Mouse (Mus musculus) layer of hippocampus, adult 9-11 months (tissue): ENCODE data around the gene Atp1a2.

Experiments used
- DNase-seq: peaks from one replicate; pipeline ENCODE4 v3.0.0; 2022

Gene Atp1a2

DNA sequence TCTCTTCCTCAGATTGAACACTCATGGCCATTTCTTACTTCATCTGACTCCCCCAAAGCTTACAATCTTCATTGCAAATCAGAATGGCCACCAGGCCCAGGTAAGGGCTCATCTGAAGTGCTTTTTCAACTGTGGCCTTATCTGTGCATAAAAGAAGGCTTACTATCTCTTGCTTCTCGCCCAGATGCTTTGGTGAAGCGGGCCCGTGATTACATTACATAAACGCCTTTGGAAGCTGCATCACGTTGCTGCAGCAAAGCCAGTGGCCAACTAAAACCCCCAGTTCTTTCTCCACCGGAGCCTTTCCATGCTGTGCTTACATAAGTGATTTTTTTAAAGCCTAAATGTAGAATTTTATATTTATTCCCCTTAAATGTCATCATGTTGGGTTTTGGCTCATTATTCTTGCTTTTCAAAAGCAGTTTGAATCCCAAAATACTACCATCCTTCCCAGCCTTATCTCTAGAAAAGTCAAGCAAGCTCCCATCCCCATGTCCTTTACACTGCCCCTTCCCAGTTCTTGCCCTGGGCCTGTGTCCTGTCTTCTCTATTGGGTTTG lies 26.0 kb upstream of the Atp1a2 start:
- DNase-seq = no peak

DNA sequence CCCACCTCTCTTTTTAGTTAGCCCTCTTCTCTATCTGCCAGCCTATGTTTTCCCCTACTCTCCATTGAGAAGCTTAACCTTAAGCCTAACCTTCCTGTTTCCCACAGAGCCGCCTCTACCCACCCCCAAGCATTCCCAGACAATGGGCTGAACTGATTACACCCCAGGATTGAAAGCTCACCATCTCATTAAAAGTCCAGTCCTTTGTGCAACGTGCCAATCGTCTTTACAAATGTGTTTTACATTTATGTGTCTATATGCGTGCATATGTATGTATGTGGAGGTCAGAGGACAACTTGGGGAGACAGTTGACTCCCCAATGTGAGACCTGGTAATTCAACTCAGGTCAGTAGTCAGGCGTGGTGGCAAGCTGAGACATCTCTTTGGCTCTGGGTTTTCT lies 25.4 kb upstream of the Atp1a2 start:
- no peak for DNase-seq

DNA sequence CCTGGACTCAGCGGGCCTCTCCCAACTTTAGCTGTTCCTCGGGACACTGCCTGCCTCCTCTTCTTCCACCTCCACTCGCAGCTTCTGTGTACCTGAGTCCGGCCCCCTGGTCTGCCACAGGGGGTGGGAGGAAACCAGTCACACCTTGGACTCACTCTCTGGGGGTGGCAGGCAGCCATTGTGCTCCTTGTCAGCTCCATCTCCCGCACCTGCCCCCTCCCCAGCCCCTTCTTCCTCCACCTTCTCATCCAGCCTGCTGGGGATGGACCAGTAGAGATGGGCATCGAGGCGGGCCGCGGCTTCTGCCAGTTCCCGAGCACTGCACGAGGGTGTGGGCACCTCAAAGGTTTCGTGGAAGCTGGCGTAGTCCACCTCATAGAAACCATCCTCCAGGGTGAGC lies 24.9 kb upstream of the Atp1a2 start:
- DNase-seq = no peak

DNA sequence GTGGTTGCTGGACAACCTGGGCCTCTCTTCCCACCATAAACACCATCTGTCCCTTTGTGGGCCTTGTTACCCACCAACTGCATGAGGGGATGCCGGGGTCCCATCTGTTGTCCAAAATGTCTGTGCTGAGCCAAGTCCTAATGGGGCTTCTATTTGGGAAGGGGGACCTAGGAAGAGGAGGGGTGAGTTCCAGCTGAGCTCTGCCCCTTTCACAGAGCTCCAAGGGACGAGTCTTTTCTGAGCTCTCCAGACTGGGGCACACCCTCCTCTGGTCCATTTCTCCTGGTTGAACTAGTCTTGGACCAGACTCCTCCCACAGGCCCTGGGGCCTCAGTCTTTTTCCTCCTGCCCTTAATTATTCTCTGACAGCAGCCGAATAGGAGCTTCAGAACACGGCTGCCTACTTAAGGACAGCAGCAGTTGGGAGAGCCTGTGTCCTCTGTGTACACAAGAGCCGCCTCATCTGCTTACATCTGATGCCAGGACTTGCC lies 22.1 kb upstream of the Atp1a2 start:
- no peak for DNase-seq

DNA sequence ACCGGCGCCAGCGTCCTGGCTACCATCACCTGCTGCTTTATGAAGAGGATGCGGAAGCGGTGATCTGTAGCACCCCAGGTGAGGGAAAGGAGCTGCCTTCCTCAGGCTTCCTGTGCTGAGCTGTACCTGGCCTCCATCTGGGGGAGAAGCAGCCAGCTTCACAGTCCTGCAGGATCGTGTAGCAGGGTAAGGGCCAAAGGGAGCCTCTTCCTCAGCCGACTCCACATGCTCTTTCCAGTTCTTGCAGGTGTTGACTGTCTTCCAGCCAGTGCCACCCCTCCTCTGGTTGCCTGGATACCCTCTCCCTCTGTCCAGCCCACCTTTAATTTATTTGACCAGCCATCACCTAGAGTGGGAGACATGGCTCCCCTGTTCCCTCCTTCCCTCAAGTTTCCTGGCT lies 21.5 kb upstream of the Atp1a2 start:
- DNase-seq = no peak

DNA sequence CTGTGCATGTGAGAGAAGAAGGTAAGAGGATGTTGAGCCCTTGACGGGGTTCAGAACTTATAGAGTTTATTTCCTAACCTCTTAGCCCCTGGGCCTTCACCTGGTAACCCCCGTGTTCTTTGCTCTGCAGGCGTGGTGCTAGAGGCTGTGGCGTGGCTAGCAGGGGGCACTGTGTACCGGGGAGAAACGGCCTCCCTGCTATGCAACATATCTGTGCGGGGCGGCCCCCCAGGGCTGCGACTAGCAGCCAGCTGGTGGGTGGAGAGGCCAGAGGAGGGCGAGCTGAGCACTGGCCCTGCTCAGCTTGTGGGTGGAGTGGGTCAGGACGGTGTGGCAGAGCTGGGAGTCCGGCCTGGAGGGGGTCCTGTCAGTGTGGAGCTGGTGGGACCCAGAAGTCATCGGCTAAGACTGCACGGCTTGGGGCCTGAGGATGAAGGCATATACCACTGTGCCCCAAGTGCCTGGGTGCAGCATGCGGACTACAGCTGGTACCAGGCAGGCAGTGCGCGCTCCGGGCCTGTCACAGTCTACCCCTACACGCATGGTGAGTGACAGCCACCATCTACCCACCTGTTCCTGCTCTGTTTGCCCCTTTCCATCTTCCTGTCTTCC lies 20.7 kb upstream of the Atp1a2 start:
- no peak for DNase-seq

DNA sequence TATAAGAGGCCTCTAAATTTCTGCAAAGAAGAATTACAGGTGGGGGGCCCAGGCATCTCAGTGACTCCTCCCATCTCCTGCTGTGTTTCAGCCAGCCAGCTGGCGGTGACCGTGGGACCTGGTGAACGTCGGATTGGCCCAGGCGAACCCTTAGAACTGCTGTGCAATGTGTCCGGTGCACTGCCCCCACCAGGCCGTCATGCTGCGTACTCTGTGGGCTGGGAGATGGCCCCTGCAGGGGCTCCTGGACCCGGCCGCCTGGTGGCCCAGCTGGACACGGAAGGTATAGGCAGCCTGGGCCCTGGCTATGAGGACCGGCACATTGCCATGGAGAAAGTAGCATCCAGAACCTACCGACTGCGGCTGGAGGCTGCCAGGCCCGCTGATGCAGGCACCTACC lies 20.1 kb upstream of the Atp1a2 start:
- no peak for DNase-seq

DNA sequence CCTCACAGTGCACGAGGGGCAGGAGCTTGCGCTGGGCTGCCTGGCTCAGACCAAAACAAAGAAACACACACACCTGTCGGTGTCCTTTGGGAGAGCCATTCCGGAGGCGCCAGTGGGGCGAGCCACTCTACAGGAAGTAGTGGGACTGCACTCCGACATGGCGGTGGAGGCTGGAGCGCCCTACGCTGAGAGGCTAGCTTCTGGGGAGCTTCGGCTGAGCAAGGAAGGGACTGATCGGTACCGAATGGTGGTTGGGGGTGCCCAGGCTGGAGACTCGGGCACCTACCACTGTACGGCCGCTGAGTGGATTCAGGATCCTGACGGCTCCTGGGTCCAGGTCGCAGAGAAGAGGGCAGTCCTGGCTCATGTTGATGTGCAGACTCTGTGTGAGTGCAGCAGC lies 19.6 kb upstream of the Atp1a2 start:
- DNase-seq = no peak

DNA sequence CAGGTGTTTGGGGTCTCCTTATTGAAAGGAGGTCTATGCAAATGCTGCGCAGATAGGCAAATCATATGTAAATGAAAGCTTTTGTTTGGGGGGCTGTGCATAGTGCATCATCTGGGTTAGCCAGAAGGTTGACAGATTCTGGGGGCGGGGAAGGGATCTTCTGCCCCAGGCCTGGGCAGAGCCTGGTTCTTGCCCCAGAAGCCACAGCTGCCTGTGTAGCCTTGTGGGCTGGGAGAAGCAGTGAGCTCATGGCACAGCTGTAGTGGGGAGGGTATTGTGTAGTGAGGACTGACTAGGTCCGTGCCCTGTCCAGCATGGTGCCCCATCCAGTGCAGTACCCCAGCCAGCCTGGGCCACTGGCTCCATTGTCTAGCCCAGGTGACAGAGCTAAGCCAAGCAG lies 17.0 kb upstream of the Atp1a2 start:
- no peak for DNase-seq

DNA sequence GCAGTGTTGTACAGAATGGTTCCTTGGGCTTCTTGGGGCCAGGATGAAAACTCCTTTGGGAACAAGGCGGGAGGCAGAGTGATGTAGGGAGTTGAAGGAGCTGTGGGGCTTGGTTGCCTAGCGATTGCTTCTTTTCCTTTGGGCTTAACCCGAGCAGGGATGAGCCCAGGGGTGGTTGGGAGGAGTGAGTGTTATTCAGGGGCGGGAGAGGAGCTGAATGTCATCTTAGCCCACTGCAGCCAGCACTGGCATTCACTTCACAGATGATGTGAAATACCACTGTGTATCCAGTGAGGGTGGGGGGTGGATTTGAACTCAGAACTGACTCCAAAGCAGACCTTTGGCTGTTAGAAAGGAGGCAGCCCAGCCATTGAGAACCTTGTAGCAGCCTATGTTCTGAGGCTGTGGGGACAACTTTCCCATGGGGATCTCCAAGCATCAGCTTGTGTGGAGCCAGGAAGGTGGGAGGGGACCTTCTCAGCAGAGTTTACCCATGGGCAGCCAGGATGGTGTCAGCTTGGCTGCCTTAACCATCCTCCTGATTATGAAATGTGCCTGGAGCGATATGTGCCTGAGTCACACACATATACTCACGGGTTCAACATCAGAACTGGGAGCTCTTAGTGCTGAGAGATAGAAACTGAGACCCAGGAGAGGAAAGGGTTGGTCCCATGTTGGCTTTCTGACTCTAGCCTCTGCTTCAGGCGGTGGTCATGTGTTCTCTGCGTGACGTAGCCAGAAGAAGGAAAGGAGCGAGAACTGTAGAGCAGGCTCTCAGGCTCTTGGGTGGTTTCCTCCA lies 15.9 kb upstream of the Atp1a2 start:
- DNase-seq = no peak

DNA sequence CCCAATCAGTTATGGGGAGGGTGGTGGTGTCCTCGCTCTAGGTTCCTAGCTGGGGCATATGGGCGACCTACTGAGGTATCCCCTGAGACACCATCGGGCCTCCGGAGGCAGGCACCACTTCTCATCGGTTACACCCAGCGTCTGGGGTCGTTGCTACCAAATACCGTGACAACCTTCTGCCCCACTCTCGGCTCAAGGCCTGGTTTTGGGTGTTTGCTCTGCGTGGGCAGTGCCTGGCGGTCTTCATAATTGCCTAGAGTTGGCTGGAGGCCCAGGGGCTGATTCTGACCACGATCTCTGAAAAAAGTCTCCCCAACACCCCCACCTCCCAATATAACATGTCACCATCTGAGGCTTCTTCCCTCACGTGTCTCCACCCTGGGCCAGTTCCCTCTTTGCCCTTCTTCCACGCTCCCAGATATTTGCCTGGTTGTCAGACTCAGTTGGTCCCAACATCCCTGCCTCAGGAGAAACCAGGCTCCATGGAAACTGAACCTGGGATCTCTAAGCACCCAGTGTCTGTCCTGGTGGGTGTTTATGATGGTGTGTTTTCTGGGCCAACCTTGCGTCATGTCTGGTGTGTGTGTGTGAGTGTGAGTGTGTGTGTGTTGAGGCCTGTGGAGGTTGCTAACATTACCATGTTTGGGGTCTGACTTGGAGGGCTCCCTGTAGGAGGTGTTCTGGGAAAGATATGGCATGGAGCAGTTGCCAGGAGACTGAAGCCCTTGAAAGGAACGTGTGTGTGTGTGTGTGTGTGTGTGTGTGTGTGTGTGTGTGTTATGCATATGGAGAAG lies 15.1 kb upstream of the Atp1a2 start:
- peak; percentile 88 for DNase-seq

DNA sequence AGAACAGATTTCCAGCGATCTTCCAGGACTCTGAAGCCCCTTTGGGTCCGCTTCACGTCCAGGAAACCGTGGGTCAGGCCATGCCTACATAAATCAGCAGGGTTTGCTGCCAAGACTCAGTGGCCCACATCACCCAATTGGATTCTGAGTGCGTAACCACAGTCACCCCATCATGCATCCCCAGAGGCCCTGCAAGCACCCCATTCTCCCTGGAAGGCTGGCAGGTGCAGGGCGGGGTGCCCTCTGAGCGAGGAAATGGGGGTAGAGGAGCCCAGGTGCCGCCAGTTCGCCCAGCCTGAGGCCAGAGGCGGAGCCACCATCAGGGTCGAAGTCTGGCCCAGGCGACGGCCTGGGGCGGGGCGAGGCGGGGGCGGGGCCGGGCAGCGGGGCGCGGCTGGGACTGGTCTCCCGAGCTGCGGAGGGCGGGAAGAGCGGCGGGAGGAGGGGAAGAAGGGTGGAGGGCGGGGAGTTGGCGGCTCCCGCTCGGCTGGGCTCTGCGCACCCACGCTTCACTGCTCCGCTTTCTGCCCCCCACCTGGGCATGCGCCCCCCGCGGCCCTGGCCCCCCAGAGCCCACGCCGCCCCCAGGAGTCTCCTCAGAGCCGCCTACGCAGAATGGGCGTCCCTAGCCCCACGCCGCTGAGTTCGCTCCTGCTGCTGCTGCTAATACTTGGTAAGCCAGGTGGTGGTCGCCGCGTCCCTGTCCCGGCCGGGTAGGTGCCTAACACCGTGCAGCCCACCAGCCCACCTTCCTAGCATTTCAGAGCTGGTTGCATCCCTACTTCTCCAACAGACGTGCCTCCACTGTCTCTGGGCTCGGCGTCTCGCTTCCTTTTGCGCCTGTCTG lies 14.3 kb upstream of the Atp1a2 start:
- DNase-seq = peak; percentile 85

DNA sequence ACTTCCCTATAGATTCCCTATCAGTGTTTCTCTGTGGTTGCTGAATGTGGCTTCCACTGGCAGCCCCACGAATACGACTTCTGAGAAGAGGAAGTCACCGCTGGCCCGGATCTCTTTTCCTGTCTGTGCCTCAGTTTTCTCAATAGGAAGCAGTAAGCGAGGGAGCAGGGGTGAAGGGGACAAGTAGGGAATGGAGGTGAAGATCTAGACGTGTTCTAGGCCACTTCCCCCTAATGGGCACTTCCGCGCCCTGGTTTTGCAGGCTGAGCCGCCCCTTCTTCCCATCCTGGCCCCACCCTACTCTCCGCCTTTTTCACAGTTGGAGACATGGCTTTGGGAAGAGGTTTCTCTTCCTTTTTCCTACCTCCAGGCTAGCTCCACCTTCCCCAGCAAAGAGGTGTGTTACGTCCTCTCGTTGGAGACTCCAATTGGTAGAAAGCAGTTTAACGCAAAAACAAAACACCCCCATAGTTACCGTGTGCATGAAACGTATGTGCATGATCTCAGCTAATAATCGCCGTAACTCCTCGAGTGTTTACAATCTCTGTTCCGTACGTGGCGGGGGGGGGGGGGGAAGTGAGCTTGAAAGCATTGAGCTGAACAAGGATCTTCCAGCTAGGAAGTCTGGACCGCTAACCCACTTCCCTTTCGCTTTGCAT lies 13.5 kb upstream of the Atp1a2 start:
- DNase-seq = peak; percentile 79

DNA sequence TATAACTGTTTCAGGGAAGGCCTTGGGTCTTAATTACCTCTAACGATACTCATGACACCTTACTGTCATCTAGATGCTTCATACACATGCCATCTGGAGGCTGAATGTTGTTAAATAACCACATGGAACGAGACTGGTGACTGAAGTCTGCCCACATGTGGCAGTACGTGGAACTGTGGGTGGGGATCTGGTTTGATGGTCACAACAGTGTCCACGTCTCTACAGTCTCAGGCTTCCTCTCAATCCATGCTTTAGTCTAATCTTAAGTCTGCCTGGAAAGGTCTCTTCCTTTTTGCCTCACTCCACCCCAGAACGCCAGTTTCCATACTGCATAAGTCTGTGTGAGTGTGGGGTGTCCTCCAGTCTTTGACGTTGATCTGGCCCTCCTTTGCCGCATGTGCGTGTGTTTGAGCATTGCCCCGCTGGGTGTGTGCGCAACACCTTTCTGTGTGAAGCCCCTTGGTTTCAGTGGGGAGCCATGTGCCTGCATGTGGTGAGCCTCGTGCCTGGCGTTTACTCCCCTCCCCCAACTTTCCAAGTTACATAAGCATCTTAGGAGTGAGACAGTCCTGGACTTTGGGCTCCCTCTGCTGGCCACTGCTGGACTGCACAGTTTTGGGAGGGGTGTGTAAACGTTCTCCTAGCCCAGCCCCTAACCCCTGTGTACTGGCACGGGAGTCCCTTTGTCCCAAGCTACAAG lies 12.0 kb upstream of the Atp1a2 start:
- peak; percentile 92 for DNase-seq

DNA sequence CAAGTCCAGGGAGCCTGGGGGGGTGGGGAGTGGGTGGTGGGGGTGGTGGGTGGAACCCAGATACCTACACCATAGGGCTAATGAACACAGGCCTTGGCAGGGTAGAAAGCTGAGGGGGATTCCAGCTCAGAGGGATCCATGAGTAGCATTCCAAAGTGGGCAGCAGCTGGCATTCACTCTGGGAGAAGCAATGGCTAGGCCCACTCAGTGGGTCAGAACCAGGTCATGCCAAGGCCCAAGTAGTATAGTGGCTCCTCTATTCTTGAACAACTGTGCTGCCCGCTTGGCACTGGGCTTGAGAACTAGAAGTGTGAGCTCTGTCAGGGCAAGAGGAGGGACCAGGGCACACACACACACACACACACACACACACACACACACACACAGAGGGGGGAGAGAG lies 10.5 kb upstream of the Atp1a2 start:
- DNase-seq = no peak

DNA sequence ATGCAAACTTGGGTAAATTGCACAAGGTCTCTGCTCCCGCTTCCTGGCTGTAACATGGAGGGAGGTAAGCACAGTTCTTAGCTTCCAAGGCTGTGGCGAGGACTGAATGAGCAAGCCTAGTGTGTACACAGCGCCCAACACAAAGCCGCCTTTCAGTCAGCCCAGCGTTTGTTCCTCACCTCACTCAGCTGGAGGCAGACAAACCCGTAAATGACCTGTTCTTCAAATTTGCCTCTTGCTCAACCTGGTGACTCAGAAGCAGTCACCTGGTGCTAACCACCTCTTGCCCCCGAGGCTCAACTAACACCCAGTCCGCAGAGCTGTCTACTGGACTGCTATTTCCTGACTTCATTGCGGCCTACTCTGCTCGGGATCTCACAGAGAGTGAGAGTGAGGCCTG lies 10.1 kb upstream of the Atp1a2 start:
- no peak for DNase-seq

DNA sequence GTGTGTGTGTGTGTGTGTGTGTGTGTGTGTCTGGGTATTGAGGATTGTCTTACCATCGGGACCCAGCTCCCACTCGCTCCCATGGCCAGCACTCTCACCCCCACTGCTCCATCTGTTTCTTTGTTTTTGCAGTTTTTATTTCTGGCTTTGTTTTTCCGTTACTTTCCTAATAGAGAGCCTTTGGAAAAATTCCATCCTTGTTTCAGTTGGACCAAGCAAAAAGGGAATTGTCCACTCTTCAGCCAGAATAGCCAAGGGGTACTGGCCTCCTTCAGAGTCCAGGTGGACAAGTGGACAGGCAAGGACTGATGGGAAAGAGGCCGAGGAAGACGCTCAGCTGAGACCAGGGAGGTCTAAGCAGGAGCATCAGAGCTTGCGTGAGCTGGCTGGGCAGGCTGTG lies 9.0 kb upstream of the Atp1a2 start:
- no peak for DNase-seq

DNA sequence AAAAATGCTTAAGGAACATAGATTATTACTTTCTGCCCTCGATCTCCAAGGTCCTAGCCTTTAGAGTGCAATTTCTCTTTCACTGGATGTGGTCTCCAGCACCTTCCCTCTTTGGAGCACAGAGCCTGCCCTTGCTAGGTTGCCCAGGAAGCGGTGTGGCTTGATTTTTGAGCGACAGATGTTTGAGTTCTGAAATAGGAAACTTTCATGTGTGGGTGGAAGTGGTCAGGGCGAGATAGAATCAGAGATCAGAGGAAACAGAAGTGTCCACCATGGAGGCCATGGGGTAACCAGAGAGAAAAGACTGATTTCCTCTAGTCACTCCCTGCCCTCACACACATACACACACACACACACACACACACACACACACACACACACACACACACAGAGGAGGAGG lies 8.3 kb upstream of the Atp1a2 start:
- DNase-seq = no peak

DNA sequence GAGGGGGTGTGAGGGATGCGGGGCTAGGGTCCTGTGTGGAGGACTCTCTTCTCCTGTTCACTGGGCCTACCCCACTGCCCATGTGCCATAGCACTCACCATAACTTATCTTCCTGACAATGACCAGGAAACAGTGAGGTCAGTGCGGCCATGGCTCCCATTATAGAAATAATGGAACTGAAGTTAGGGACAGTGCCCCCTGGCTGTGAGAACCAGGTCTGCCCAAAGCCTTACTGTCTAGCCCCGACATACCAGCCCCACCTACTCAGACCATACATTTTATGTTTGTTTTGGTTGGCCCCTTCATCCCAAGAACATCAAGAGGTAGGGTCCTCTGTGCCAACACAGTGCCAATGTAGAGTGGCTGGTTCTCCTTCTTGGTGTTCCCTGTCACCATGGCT lies 7.8 kb upstream of the Atp1a2 start:
- DNase-seq = no peak

DNA sequence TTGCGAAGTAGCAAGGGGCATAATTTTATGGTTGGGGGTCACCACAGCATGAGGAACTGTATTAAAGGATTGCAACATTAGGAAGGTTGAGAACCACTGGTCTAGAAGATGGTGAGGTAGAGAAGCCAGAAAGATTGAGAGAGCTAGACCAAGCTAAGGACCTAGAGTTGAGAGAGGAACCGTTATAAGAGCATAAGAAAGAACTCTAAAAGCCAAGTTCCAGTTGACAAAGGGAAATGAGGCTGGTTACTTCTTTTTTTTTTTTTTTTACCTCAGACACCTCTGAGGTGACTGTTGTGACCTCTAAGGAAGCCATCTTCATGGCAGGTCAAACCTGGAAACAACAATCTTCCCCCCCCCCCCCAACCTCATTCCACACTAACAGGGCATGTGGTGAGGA lies 7.3 kb upstream of the Atp1a2 start:
- no peak for DNase-seq

DNA sequence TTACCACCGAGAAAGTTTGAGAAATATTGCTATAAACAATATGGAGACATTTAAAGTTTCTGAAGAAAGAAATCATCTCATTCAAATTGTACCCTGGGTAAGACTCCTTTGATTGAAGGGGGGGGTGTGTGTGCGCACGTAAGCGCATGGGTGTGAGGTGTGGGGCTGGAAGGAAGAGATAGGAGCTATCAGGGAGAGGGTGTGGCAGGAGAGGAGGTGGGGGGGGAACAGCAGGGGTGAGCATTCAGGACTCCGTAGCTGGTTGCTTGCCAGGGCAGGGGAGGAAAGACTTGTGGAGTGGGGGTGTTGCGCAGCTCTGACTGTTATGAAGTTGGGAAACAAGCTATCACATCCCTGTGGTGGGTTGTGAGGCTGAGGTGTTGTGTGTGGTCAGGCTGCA lies 6.6 kb upstream of the Atp1a2 start:
- DNase-seq = no peak
